ENCODE assay signal across 10 mouse cellular contexts in genomic region chr13:85506875-85507274, GRCm38 (mm10).
DNase-seq lines count a peak whose midpoint lies in the region; ATAC-seq lines count a peak whose summit lies in the region.
"Had no signal": no experiment of that assay in that cellular context is flagged by ENCODE, and none has a peak within 500 bp of the region (broad histone marks: within the 10 kb centered on the region; RNA-seq: fewer than 3 reads in every experiment).

No protein-coding gene starts in this region.

- WGBS in heart, embryonic 16.5 days, result 65% methylated on average over 1 of the region's 1 CpGs
- WGBS in liver, embryonic 12.5 days (ENCODE audit: insufficient replicate concordance), result 33% methylated on average over 1 of the region's 1 CpGs
- 47% methylated on average over 1 of the region's 1 CpGs for WGBS in limb, embryonic 10.5 days
- WGBS in neural tube, embryonic 15.5 days, result 85% methylated on average over 1 of the region's 1 CpGs

- H3K27ac ChIP-seq in heart, embryonic 16.5 days (ENCODE audit: low read length), result peak overlapping the region; percentile 18; the same call in 1 of the 2 replicates
- H3K27ac ChIP-seq in liver, embryonic 12.5 days, result peak overlapping the region; percentile 60; the same call in 1 of the 2 replicates
- no peak overlapping the region for H3K27ac ChIP-seq in limb, embryonic 10.5 days
- H3K27ac ChIP-seq in neural tube, embryonic 15.5 days (replicated peaks), result no peak overlapping the region
- H3K27ac ChIP-seq: hindbrain, embryonic 10.5 days had no signal

- no peak overlapping the region for H3K4me3 ChIP-seq in heart, embryonic 16.5 days (ENCODE audit: low read length)
- no peak overlapping the region for H3K4me3 ChIP-seq in liver, embryonic 12.5 days
- H3K4me3 ChIP-seq in limb, embryonic 10.5 days, result no peak overlapping the region
- no peak overlapping the region for H3K4me3 ChIP-seq in neural tube, embryonic 15.5 days (replicated peaks)
- H3K4me3 ChIP-seq: erythroblast, embryonic 14.5 days; hindbrain, embryonic 10.5 days had no signal

- no peak overlapping the region for H3K4me2 ChIP-seq in heart, embryonic 16.5 days (ENCODE audit: low read depth, low read length)
- H3K4me2 ChIP-seq in liver, embryonic 12.5 days, result 0 out of 2 replicates have a peak overlapping the region, but pooled peaks have one; percentile 10
- H3K4me2 ChIP-seq in neural tube, embryonic 15.5 days, result no peak overlapping the region

- no peaks in the 10 kb centered on the region for H3K36me3 ChIP-seq in heart, embryonic 16.5 days (ENCODE audit: control insufficient read depth, insufficient read depth)
- no peaks in the 10 kb centered on the region for H3K36me3 ChIP-seq in liver, embryonic 12.5 days
- H3K36me3 ChIP-seq in splenic B cell, adult 2 months (ENCODE audit: control insufficient read depth, insufficient read depth, low read length, poor library complexity, severe bottlenecking), result no peaks in the 10 kb centered on the region
- H3K36me3 ChIP-seq in limb, embryonic 10.5 days, result no peaks in the 10 kb centered on the region
- no peaks in the 10 kb centered on the region for H3K36me3 ChIP-seq in neural tube, embryonic 15.5 days
- H3K36me3 ChIP-seq: hindbrain, embryonic 10.5 days had no signal

- peaks cover 4% of the 10 kb centered on the region; the same call in 1 of the 2 replicates for H3K4me1 ChIP-seq in heart, embryonic 16.5 days (ENCODE audit: control insufficient read depth, insufficient read depth, low read length)
- peaks cover 56% of the 10 kb centered on the region for H3K4me1 ChIP-seq in liver, embryonic 12.5 days
- H3K4me1 ChIP-seq in limb, embryonic 10.5 days, result peaks cover 16% of the 10 kb centered on the region
- no peaks in the 10 kb centered on the region for H3K4me1 ChIP-seq in neural tube, embryonic 15.5 days

- H3K27me3 ChIP-seq in heart, embryonic 16.5 days (ENCODE audit: control insufficient read depth, insufficient read depth, low read length), result no peaks in the 10 kb centered on the region
- H3K27me3 ChIP-seq in liver, embryonic 12.5 days (replicated peaks), result no peaks in the 10 kb centered on the region
- H3K27me3 ChIP-seq in splenic B cell, adult 2 months (ENCODE audit: control insufficient read depth, insufficient read depth, low read length, poor library complexity, severe bottlenecking), result no peaks in the 10 kb centered on the region
- H3K27me3 ChIP-seq in limb, embryonic 10.5 days (ENCODE audit: low read depth, poor library complexity, severe bottlenecking), result no peaks in the 10 kb centered on the region
- no peaks in the 10 kb centered on the region for H3K27me3 ChIP-seq in neural tube, embryonic 15.5 days (replicated peaks)

- no peak overlapping the region for H3K9ac ChIP-seq in heart, embryonic 16.5 days (ENCODE audit: low read length)
- no peak overlapping the region for H3K9ac ChIP-seq in liver, embryonic 12.5 days
- H3K9ac ChIP-seq in neural tube, embryonic 15.5 days (replicated peaks), result no peak overlapping the region

- no peak for DNase-seq in heart, postnatal 14 days
- peak; percentile 52 to 61 for DNase-seq in CD8-positive naive resting alpha-beta T cell, adult 2 months (ENCODE audit: low read depth in 2 of 2, low spot score in 2 of 2)
- DNase-seq in splenic B cell, adult 2 months (ENCODE audit: low read depth, low spot score), result peak; percentile 71
- no peak for DNase-seq in limb, embryonic 10.5 days (ENCODE audit: low spot score)
- no peak for DNase-seq in cerebellum, adult 18-20 months

- peak; percentile 58; the same call in 1 of the 2 replicates for ATAC-seq in heart, embryonic 16.5 days (replicated peaks; ENCODE audit: extremely low read depth, insufficient read depth, low FRiP score)
- ATAC-seq in liver, embryonic 12.5 days, result no peak
- ATAC-seq in neural tube, embryonic 15.5 days (ENCODE audit: low FRiP score), result no peak

- no peaks in the 10 kb centered on the region for H3K9me3 ChIP-seq in heart, embryonic 16.5 days (replicated peaks; ENCODE audit: control insufficient read depth, low read length)
- no peaks in the 10 kb centered on the region for H3K9me3 ChIP-seq in liver, embryonic 12.5 days (replicated peaks)
- no peaks in the 10 kb centered on the region for H3K9me3 ChIP-seq in limb, embryonic 10.5 days (replicated peaks)
- no peaks in the 10 kb centered on the region for H3K9me3 ChIP-seq in neural tube, embryonic 15.5 days (replicated peaks)
- H3K9me3 ChIP-seq: hindbrain, embryonic 10.5 days had no signal

- intact Hi-C loops in heart, postnatal 14 days (cut with DNase I), result no loop called here

Comparison
In these comparisons a context has a peak if more than half of its experiments do, and no peak if none do; other contexts are left out.
1. H3K27ac ChIP-seq: peak in heart, embryonic 16.5 days (single experiment) and liver, embryonic 12.5 days (single experiment); none in limb, embryonic 10.5 days (single experiment) and neural tube, embryonic 15.5 days (single experiment).
2. DNase-seq: peak in CD8-positive naive resting alpha-beta T cell, adult 2 months (2 of 2) and splenic B cell, adult 2 months (single experiment); none in heart, postnatal 14 days (0 of 2), limb, embryonic 10.5 days (single experiment) and cerebellum, adult 18-20 months (0 of 2).